In the genomic region with DNA sequence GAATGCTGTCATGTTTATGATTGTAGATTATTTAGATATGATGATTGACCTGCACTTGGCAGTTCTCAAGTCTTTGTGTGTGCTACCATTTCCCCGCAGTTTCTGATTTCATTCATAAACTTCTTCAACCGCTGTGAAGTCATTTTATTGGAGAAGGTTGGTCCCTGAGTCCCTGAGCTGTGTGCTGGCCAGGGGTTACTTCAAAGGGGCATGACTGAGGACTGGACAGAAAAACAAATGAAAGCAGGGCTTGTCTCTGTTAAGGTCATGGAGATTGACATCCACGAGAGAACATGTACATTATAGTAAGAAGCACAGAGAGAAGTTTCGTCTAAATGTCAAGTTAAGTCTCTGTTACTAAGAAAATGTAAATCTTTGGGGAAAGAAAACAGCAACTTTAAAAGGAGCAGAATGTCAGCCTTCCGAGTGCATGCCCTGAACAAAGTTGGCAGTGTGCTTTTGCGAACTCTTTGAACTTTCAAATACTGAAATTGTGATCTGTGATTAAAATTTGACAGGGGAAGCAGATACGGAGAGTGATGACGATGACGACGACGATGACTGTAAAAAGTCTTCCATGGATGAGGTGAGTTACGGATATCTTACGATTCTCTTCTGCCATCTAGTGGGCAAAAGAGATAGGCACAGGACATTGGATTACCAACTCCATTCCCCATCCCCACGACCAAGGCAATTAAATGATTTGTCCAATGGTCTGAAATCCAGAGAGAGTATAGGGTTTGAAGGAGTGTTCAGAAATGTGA, we compare ENCODE assay signal across 8 mouse cellular contexts.
DNase-seq lines count a peak whose midpoint lies in the region; ATAC-seq lines count a peak whose summit lies in the region.

No protein-coding gene starts in this region.

- peak overlapping the region; percentile 47; the same call in 1 of the 2 replicates for H3K4me2 ChIP-seq in liver, embryonic 11.5 days
- H3K4me2 ChIP-seq in hindbrain, embryonic 11.5 days (replicated peaks; ENCODE audit: low read depth, low read length), result peak overlapping the region; percentile 16; the same call in 1 of the 2 replicates

- WGBS in liver, embryonic 11.5 days, result 14% methylated on average over 14 of the region's 14 CpGs
- WGBS in hindbrain, embryonic 11.5 days, result 13% methylated on average over 14 of the region's 14 CpGs

- ATAC-seq in liver, embryonic 11.5 days (replicated peaks; ENCODE audit: low FRiP score), result peak; percentile 54; the same call in 1 of the 2 replicates
- ATAC-seq in hindbrain, embryonic 11.5 days (ENCODE audit: low FRiP score), result peak; percentile 62

- H3K9me3 ChIP-seq in liver, embryonic 11.5 days (ENCODE audit: control insufficient read depth, low read length), result no peaks in the 10 kb centered on the region
- H3K9me3 ChIP-seq in hindbrain, embryonic 11.5 days (ENCODE audit: control insufficient read depth, low read length), result no peaks in the 10 kb centered on the region

- H3K36me3 ChIP-seq in liver, embryonic 11.5 days (ENCODE audit: control insufficient read depth, insufficient read depth, low read length), result no peaks in the 10 kb centered on the region
- no peaks in the 10 kb centered on the region for H3K36me3 ChIP-seq in hindbrain, embryonic 11.5 days (ENCODE audit: control insufficient read depth, insufficient read depth, low read length)

- DNase-seq in liver, embryonic 11.5 days (ENCODE audit: low spot score), result no peak
- DNase-seq in liver, result no peak
- DNase-seq in c-Kit-positive CD71-negative TER-119-negative erythroid progenitor cells, embryonic 14.5 days (ENCODE audit: low read depth), result peak; percentile 34
- peak; percentile 28 for DNase-seq in fibroblast of lung, adult 2 months (ENCODE audit: low read depth)
- DNase-seq in hindbrain, embryonic 11.5 days (ENCODE audit: low spot score), result peak; percentile 79
- peak; percentile 30 to 83 for DNase-seq in layer of hippocampus, adult 18-20 months (ENCODE audit: low spot score in 2 of 2)
- DNase-seq in lung, postnatal 10 days, result peak; percentile 69
- DNase-seq in right cerebral cortex, adult 2 months (ENCODE audit: low spot score in 2 of 2), result peak; percentile 60 to 69

- no peaks in the 10 kb centered on the region for H3K4me1 ChIP-seq in liver, embryonic 11.5 days (replicated peaks; ENCODE audit: control insufficient read depth, insufficient read depth, low read length)
- H3K4me1 ChIP-seq in hindbrain, embryonic 11.5 days (replicated peaks; ENCODE audit: control insufficient read depth, insufficient read depth, low read length), result no peaks in the 10 kb centered on the region

- H3K27ac ChIP-seq in liver, embryonic 11.5 days (ENCODE audit: low read depth, low read length), result no peak overlapping the region
- no peak overlapping the region for H3K27ac ChIP-seq in hindbrain, embryonic 11.5 days (ENCODE audit: low read depth, low read length)

- H3K27me3 ChIP-seq in liver, embryonic 11.5 days (replicated peaks; ENCODE audit: control insufficient read depth, insufficient read depth, low read length), result no peaks in the 10 kb centered on the region
- H3K27me3 ChIP-seq in hindbrain, embryonic 11.5 days (ENCODE audit: control insufficient read depth, insufficient read depth, low read length), result no peaks in the 10 kb centered on the region

- H3K4me3 ChIP-seq in liver, embryonic 11.5 days (ENCODE audit: low read depth, low read length), result no peak overlapping the region
- no peak overlapping the region for H3K4me3 ChIP-seq in hindbrain, embryonic 11.5 days (ENCODE audit: low read depth, low read length)

- H3K9ac ChIP-seq in liver, embryonic 11.5 days (ENCODE audit: low read depth, low read length), result no peak overlapping the region
- H3K9ac ChIP-seq in hindbrain, embryonic 11.5 days (ENCODE audit: low read depth, low read length), result no peak overlapping the region

Comparison
In these comparisons a context has a peak if more than half of its experiments do, and no peak if none do; other contexts are left out.
1. DNase-seq: peak in c-Kit-positive CD71-negative TER-119-negative erythroid progenitor cells, embryonic 14.5 days (single experiment), fibroblast of lung, adult 2 months (single experiment), hindbrain, embryonic 11.5 days (single experiment), layer of hippocampus, adult 18-20 months (2 of 2), lung, postnatal 10 days (single experiment) and right cerebral cortex, adult 2 months (2 of 2); none in liver, embryonic 11.5 days (single experiment) and liver (single experiment).